Mouse (Mus musculus) CD4-positive helper T cell, adult 2 months (primary cell): Measurements from ENCODE around the gene Cyp3a13.
"Not testable (repeated sequence)": the region's sequence is repeated elsewhere in the genome, so short reads cannot be mapped to it uniquely, and the experiment has no call there.

Experiments used
- DNase-seq: peaks from one replicate; pipeline ENCODE4 v3.0.0-alpha.2; 2012; ENCODE audit warnings: low read depth, missing footprints, low spot score

The Cyp3a13 gene

DNA sequence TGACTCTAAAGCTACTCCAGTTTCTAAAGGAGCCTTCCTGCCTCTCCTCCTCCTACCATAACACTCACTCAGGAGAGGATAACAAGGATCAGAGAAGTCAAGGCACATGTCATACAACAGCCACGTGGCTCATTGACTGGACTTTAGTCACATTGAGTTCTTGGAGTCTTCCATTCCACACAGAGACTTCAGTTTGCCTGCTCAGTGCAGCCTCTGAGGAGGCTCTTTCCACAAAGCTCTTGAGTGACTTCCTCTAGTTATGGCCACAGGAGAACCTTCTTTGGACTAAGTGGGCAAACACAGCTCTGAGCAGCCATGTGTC, 49.1 kb downstream of the Cyp3a13 start:
- not testable (repeated sequence) for DNase-seq

DNA sequence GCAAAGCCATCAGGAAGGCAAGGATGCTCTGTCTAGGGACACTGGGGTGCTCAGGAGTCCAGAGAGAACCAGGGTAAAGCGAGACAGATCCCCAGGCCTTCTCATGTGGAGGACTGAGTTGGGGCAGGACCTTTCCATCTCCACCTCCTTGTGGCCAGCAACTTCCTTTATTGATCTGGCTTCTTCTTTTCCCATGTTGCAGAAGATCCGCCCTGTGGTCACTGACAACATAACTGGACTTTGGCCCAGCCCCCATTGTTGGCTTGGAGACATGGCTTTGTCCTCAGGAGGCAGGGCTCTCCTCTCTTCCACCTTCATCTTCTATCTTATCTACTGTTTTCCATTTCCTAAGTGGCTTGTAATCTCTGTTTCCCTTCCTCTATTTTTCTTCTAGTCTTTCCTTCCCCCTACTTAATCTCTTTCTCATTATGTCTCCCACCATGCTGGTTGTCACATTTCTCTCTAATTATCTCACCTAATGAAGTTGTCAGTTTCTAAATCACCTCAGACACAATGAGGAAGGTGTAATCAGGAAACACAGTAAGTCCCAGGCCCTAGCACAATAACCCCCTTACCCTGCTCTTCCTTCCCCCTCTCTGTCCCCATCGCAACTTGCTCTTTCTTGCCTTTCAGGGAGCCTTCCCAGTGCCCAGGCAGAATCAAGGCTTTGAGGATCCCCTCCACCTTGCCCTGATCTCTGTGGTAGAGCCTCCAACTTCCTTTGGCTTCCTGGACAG, 49.6 kb downstream of the Cyp3a13 start, which contains the start of gene Pilrb2:
TSS of gene Pilrb2 (minus strand) at position 172 of the 737 bp plus-strand sequence.
- not testable (repeated sequence) for DNase-seq

DNA sequence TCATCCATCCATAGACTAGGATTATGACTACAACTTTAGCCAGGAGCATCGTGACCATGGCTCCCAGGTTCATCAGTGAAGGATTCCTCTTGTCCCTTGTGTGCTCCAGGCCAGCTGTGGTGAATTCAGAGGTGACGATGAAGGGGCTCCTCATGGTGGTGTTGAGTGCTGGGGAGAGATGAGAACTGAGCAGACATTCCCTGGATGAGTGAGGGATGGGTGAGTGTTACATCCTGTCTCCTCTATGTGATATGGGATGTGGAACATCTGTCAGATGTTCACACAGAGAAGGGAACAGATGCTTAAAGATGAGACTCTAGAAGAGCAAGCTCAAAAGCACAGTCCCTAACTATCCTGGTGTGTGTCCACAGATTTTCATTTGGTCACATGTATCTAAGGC, 52.8 kb downstream of the Cyp3a13 start:
- not testable (repeated sequence) for DNase-seq

DNA sequence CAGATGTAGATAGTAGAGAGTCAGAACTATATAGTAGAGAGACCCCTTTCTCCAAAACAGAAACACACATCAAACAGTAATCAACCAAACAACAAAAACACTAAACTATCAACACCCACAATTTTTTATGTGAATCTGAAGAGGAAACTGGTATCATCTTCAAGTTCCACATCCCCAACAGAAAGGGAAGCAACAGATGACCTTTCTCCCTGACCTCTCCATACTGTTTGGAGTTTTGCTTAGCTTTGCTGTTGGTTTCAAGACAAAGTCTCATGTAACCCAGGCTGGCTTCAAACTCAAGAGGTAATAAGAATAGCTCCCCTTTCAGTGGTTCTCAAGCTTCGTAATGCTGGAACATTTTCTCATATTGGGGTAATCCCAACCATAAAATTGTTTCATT, 57.4 kb downstream of the Cyp3a13 start:
- DNase-seq, result not testable (repeated sequence)

DNA sequence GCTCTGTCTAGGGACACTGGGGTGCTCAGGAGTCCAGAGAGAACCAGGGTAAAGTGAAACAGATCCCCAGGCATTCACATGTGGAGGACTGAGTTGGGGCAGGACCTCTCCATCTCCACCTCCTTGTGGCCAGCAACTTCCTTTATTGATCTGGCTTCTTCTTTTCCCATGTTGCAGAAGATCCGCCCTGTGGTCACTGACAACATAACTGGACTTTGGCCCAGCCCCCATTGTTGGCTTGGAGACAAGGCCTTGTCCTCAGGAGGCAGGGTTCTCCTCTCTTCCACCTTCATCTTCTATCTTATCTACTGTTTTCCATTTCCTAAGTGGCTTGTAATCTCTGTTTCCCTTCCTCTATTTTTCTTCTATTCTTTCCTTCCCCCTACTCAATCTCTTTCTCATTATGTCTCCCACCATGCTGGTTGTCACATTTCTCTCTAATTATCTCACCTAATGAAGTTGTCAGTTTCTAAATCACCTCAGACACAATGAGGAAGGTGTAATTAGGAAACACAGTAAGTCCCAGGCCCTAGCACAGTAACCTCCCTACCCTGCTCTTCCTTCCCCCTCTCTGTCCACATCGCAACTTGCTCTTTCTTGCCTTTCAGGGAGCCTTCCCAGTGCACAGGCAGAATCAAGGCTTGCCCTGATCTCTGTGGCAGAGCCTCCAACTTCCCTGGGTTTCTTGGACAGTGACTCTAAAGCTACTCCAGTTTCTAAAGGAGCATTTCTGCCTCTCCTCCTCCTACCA, 63.3 kb downstream of the Cyp3a13 start, which contains the start of gene Pilrb1:
TSS of gene Pilrb1 (minus strand) at position 147 of the 751 bp plus-strand sequence.
- DNase-seq, result not testable (repeated sequence)

DNA sequence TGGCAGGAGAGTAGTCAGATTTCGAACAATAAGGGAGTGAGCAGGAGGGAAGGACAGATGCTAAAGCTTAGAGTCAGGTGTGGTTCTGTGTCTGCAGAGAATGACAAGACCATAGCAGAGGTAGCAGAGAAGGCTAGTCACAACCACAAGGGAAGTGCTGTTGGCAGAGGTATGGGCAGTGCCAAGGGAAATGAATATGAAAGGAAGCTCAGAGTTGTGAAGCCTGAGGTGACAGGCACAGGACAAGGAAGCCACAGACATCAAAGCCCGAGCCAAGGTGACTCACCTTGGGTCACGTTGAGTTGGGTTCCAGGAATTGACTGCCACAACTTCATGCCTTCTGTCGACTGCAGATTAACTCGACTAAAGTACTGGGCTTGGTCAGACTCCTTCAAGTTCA, 64.5 kb downstream of the Cyp3a13 start:
- DNase-seq, result peak; percentile 37

DNA sequence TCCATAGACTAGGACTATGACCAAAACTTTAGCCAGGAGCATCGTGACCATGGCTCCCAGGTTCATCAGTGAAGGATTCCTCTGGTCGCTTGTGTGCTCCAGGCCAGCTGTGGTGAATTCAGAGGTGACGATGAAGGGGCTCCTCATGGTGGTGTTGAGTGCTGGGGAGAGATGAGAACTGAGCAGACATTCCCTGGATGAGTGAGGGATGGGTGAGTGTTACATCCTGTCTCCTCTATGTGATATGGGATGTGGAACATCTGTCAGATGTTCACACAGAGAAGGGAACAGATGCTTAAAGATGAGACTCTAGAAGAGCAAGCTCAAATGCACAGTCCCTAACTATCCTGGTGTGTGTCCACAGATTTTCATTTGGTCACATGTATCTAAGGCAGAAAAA, 66.5 kb downstream of the Cyp3a13 start:
- DNase-seq, result not testable (repeated sequence)

DNA sequence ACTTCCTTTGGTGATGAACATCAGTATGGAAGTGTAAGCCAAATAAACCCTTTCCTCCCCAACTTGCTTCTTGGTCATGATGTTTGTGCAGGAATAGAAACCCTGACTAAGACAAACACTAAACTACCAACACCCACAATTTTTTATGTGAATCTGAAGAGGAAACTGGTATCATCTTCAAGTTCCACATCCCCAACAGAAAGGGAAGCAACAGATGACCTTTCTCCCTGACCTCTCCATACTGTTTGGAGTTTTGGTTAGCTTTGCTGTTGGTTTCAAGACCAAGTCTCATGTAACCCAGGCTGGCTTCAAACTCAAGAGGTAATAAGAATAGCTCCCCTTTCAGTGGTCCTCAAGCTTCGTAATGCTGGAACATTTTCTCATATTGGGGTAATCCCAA, 71.1 kb downstream of the Cyp3a13 start:
- DNase-seq, result not testable (repeated sequence)
